Comparison of ENCODE assay signal across 8 mouse cellular contexts in the genomic region with DNA sequence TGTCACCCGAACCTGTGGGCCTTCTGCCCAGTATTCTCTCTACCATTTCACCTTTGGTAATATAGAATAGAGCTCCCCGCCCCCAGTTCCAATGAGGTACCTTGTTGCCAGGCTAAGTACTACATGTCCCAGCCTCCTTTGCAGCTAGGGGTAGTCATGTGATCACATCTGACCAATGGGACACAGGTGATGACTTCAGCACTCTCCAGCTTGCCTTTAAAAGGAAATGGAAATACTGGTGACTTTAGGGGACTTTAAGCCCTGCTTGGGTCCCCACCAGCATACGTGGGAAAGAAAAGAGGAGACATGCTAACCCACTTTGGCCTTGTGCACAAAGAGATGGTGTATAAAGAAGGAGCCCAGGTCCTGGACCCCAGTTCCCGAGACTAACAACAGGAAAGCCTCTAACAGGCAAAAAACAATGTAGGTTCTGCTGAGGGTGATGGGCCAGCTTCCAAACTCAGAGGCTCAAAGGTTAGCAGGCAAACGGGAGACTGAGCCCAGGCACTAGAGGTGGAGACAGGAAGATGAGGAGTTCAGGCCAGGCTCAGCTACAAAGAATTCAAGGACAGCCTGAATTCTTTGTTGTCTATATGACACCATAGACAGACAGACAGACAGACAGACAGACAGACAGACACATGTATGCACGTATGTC.
DNase-seq lines count a peak whose midpoint lies in the region; ATAC-seq and TF ChIP-seq lines count a peak whose summit lies in the region.

No protein-coding gene starts in this region.

- H3K9ac ChIP-seq in forebrain, postnatal 0 days, result no peak overlapping the region; the same call in 1 of the 2 replicates
- H3K9ac ChIP-seq in lung, embryonic 15.5 days, result no peak overlapping the region

- H3K27me3 ChIP-seq in forebrain, postnatal 0 days (ENCODE audit: insufficient read depth, low read length), result no peaks in the 10 kb centered on the region
- no peaks in the 10 kb centered on the region for H3K27me3 ChIP-seq in lung, embryonic 15.5 days

- H3K36me3 ChIP-seq in forebrain, postnatal 0 days (ENCODE audit: insufficient read depth), result no peaks in the 10 kb centered on the region
- no peaks in the 10 kb centered on the region for H3K36me3 ChIP-seq in lung, embryonic 15.5 days

- intact Hi-C loops in heart, postnatal 36 days (cut with DNase I), result loop anchor here (10.0 kb wide), 1 partner anchor 105 kb away; a partner anchor contains a TSS

- peak; percentile 24; the same call in 1 of the 2 replicates for TF ChIP-seq CTCF in forebrain, postnatal 0 days (IDR thresholded peaks at IDR 0.05; ENCODE audit: low read depth)

- H3K4me1 ChIP-seq in forebrain, postnatal 0 days (ENCODE audit: insufficient read depth), result 0 out of 2 replicates have a peak, but pooled peaks cover 5% of the 10 kb centered on the region
- H3K4me1 ChIP-seq in lung, embryonic 15.5 days, result peaks cover 31% of the 10 kb centered on the region

- H3K27ac ChIP-seq in forebrain, postnatal 0 days (ENCODE audit: low read depth, low read length), result peak overlapping the region; percentile 59
- peak overlapping the region; percentile 64 for H3K27ac ChIP-seq in lung, embryonic 15.5 days

- H3K4me3 ChIP-seq in forebrain, postnatal 0 days (ENCODE audit: low read depth, low read length), result no peak overlapping the region
- no peak overlapping the region for H3K4me3 ChIP-seq in lung, embryonic 15.5 days

- H3K9me3 ChIP-seq in forebrain, postnatal 0 days (ENCODE audit: low read length), result no peaks in the 10 kb centered on the region
- no peaks in the 10 kb centered on the region for H3K9me3 ChIP-seq in lung, embryonic 15.5 days

- 31% methylated on average over 6 of the region's 6 CpGs for WGBS in forebrain, postnatal 0 days
- 17% methylated on average over 6 of the region's 6 CpGs for WGBS in large intestine, adult 2 months
- WGBS in lung, embryonic 15.5 days, result 23% methylated on average over 6 of the region's 6 CpGs

- no peak overlapping the region for H3K4me2 ChIP-seq in forebrain, postnatal 0 days (ENCODE audit: low read depth)
- H3K4me2 ChIP-seq in lung, embryonic 15.5 days, result peak overlapping the region; percentile 14; the same call in 1 of the 2 replicates

- DNase-seq in MN1 (ENCODE audit: low spot score), result peak; percentile 71
- peak; percentile 87 for DNase-seq in cerebellum, adult 11-12 months
- peak; percentile 84 for DNase-seq in forebrain, postnatal 0 days
- DNase-seq in heart, postnatal 36 days, result peak; percentile 77 to 78
- DNase-seq in large intestine, adult 2 months (ENCODE audit: low read depth, low spot score), result peak; percentile 78
- DNase-seq in thymus, postnatal 36 days, result peak; percentile 70 to 75

- ATAC-seq in forebrain, postnatal 0 days, result peak; percentile 93
- peak; percentile 56; the same call in 1 of the 2 replicates for ATAC-seq in lung, embryonic 15.5 days (ENCODE audit: borderline replicate concordance, extremely low read depth, low FRiP score, low TSS enrichment)
- peak; percentile 84 for ATAC-seq in neutrophil, adult 5-6 weeks (ENCODE audit: extremely low read depth, insufficient number of reproducible peaks, low FRiP score, poor library complexity, severe bottlenecking)
